Mouse (Mus musculus) kidney, postnatal 36 days (tissue): ENCODE measurements at regions not wholly inside any gene's neighbourhood (a gene's known extent, or its start where the extent isn't known, plus 50 kb on each side); places are given as distances from the start of the nearest gene placed in this dataset.
A peak's percentile ranks its signal among the peaks of the same experiment; 100 is the strongest.

Source experiments
- DNase-seq, 2 experiments: peaks; one replicate each; pipeline ENCODE4 v3.0.0; 2021 to 2022; ENCODE audit warnings: mixed read lengths in 2 of 2

DNA sequence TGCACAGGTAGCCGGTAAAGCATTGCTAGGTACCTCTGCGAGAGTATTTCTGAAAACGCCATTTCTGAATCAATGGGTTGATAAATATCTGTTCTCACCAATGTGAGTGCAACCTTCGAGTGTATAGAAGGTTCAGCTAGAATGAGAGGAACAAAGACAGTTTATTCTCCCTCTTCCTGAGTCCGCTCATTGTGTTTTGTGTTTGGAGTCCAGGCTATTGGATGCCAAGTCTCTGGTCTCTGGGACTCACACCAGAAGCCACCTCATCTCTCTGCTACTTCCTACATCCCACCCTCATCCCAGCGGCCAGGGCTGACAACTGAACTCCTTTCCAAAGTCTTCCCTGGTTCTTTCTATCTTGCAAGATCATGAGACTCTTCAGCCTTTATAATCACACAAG, 62.7 kb downstream of the Lrrc30 start:
- DNase-seq: no peak

DNA sequence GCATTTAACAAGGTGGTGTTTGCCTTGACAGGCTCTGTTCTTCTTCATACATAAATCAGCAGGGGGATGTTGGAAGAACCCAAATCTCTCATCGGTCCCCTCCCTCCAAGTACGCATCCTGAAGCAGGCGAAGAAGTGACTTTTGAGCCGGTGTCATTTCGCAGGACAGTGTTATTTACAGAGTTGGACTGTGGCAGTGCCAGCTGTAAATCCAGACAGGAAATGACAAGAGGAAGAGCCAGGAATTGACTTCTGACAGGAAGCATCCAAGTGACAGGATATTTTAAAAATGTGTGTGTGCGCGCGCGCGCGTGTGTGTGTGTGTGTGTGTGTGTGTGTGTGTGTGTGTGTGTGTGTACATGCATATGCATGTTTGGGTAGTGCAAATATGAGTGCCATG, 66.3 kb downstream of the Lrrc30 start:
- DNase-seq: peak; percentile 37 to 65

GRCm38 (mm10) chr17:67565746-67566145, 66.8 kb downstream of the Lrrc30 start:
- DNase-seq: peak; percentile 47 to 64

DNA sequence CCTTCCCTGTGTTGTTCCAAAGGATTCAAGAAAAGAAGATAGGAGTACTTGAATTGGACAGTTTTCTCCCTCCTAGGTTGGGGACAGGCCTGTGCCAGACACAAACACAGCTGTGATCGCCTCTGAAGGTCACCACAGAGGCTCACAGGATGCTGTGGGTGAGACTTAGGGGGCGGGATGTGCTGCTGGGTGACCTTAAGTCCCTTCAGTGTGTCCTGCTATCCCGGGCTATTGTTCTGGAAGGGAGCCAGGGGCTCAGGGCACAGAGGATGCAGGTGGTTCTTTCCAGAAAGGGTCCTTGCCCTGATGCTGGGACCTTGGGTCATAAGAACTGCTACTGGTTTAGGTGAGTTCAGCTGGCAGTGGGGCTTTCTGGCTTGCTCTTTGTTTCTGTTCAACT, 67.7 kb downstream of the Lrrc30 start:
- peak; percentile 69 to 81 for DNase-seq

DNA sequence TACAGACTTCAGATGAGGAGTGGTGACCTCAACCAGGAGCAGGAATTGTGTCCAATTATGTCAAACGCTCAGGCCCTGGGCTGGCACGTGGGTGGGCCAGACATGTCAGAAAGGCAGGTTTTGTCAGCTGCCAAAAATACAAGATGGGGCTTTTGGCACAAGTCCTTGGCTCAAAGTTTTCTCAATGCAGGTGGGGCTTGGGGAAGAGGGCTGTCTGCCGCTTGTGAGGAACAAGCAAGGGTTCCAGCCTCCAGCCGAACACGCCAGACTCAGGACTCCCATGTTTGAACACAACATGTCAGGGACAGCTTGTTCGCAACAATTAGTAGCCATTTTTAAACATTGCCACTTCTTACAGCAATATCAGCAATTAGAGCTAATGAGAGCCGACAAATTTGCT, 69.5 kb downstream of the Lrrc30 start:
- DNase-seq: no peak

DNA sequence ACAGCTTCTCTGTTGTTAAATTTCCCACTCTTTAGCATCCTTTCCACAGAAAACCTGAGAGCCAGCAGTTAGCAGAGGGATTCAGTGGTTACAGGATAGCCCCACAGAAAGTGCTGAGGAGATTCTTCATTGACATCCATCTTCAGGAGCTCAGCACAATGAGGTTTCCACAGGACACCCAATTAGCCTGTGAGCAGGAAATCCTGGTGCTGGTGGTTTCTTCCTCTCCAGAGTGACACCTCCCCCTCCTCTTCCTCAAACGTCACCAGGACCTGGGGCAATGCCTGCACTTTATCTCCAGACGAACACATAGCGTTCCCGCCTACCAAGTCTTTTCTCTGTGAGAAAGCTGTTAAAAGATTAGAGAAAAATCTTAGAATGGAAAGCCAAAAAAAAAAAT, 70.7 kb downstream of the Lrrc30 start:
- DNase-seq: peak; percentile 67 to 78

DNA sequence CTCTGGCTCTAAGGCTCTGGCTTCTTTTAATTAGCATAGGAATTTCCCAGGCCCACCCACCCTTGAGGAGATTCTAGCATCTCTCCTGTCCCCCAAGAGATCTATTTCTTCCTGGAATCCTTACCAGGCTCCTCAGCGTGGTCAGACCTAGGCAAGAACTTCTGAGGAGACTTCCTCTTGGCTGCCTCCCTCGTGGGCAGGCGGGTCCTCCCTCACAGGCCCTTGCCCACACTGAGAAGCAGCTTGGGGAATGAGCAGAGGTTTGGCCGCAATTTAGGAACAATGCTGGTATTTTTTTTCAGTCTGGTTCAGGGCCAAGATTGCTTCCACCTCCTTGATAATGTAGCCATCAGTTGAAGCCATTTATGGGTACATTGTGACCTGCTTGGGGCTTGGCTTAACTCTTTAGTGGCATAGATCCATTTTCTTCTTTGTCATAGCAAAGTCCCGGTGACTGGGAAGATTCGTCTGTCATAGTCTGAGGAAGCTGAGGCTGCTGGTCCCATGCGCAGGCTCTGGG, 75.1 kb downstream of the Lrrc30 start:
- DNase-seq: peak; percentile 36 to 40

GRCm38 (mm10) chr17:67552581-67553139, 79.9 kb downstream of the Lrrc30 start:
- no peak for DNase-seq

DNA sequence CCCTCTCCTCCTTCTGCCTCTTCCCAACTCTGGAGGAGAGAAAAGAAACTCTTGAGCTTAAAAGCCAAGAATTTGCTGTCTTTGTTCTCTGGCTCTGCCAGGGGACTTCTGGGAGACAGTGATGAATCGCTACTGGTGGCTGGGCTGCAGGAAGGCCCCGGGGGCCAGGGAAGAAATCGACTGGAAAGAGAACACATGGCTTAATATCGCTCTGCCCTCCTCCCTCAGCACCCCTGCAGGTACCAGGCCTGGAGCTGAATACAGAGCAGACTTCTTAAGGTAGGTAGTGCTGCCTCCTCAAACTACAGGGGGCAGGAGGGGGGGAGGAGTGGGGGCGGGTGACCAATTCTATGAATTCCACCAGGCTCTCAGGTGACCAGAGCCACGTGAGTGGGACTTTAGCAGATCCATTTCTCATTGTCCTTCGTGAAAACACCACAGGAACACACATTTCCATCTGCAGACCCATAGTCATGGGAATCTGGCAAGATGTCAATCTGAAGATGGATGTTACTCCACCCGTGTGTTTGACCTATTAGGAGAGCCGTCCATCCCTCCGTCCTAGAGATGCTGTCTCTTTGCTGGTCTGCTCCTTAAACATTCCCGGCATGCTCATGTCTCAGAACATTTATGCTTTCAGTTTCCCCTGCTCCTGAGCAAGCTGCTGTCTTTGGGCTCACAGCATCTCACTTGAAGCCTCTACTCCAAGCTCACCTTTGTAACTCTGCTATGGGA, 83.4 kb downstream of the Lrrc30 start:
- DNase-seq: peak; percentile 27 to 43

DNA sequence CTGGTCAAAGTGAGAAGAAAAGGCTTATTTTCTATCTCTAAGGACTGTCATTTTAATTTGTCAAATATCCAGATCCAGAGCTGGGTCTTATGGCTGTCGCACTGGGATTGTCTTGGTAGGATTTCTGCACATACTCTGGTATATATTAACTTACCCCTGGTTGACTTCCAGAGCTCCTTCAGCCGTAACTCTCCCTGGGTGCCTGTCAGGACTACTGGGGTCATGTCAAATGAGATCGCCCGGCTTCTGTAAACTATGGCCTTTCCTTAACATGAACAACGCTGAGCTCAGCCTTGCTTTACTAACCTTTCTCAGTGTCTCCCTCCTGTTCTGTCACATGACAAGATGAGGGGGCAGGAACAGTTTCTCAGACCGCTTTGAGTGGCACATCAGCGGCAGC, 88.1 kb downstream of the Lrrc30 start:
- DNase-seq: peak; percentile 20 to 28

DNA sequence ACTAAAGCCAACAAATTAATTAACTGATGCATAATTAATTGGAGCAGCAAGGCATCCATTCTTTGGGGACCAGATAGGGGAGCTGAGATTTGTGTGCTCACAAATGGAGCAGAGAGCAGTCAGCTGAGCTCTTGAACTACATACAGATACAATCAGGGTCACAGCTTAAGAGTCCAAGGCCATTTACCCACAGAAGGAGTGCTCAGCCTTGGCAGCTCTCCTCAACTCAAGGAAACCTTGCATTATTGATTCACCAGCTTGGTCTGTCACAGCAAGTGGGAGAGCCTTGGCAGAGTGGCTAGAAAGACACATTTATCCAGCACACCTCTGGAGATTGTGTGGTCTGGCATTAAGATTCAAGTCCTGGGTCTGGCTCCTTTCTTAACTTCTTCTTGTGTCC, 100.2 kb downstream of the Lrrc30 start:
- no peak for DNase-seq

- no peak for DNase-seq
These were observed 111.6 kb downstream of the Lrrc30 start for GRCm38 (mm10) chr17:67520848-67521411.

- peak; percentile 30 to 56 for DNase-seq
These were observed 116.8 kb downstream of the Lrrc30 start for GRCm38 (mm10) chr17:67515601-67516147.

- peak in 1 of 2 experiments; percentile 43 for DNase-seq
These were observed 117.9 kb downstream of the Lrrc30 start for GRCm38 (mm10) chr17:67514387-67515241.

GRCm38 (mm10) chr17:67512699-67513450, 119.6 kb downstream of the Lrrc30 start:
- peak; percentile 78 to 89 for DNase-seq

GRCm38 (mm10) chr17:67512008-67512407, 120.5 kb downstream of the Lrrc30 start:
- no peak for DNase-seq

DNA sequence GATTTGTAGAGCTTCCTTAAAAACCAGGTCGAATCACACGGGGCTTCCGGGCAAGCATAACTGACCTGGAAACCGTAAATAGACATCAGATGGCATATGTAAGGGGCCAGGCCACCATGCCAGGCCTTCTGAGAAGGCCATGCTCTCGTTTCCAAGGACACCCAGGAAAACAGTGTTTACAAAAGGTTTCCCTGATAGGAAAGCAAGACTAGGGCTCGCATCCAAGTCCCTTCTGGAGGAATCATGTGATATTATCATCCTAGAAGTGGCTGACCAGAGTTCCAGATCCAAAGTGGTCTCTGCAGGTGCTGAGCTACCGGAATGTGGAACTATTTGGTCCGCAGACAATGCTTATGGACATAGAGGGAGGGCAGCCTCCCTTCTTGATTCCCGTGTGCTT, 122.6 kb downstream of the Lrrc30 start:
- DNase-seq: no peak

- no peak for DNase-seq
These were observed 123.4 kb downstream of the Lrrc30 start for GRCm38 (mm10) chr17:67509091-67509618.

GRCm38 (mm10) chr17:67508353-67508752, 124.2 kb downstream of the Lrrc30 start:
- no peak for DNase-seq

GRCm38 (mm10) chr17:67506466-67506865, 126.1 kb downstream of the Lrrc30 start:
- DNase-seq: no peak

DNA sequence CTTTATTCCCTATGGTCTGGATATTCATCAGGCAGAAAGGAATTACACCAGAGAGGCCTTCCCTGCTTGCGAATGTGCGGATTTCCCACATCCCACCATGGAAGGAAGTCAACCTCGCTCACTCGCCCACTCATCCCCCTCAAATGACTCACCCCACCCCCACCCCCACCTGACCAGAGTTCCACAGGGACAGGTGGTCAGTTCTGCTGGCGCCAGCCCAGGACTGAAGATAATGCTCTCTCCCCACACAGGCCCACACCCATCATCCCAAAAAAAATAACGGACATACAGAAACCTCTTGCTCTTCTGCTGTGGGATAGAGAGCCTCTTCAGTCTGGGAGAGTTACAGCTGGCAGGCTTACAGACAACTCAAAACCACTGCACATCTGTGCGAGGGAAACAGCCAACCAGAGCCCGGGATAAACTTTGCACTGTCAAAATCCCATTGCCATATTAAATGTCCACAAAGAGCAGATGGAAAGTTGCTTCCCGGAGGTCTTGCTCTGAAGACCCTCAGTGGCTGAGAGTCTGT, 128.0 kb downstream of the Lrrc30 start:
- DNase-seq: no peak
